19 mouse cellular contexts compared by ENCODE assay signal in genomic region chr6:65662050-65662449, GRCm38 (mm10). TPM values are rescaled to one million over a fixed set of nuclear protein-coding genes. Genes with fewer than 3 reads are reported as not detected.
A peak's percentile ranks its signal among the peaks of the same experiment; 100 is the strongest.
DNase-seq lines count a peak whose midpoint lies in the region; ATAC-seq and TF ChIP-seq lines count a peak whose summit lies in the region.
"Had no signal": no experiment of that assay in that cellular context is flagged by ENCODE, and none has a peak within 500 bp of the region (broad histone marks: within the 10 kb centered on the region; RNA-seq: fewer than 3 reads in every experiment).

No protein-coding gene starts in this region.

- H3K4me3 ChIP-seq in thymus, adult 2 months (ENCODE audit: control insufficient read depth, insufficient read depth, low read length) = no peak overlapping the region
- no peak overlapping the region for H3K4me3 ChIP-seq in hindbrain, embryonic 14.5 days (replicated peaks; ENCODE audit: low read length)
- H3K4me3 ChIP-seq: forebrain, embryonic 10.5 days; gastrocnemius, adult 2 months; hindbrain, embryonic 15.5 days; limb, embryonic 13.5 days; liver, embryonic 15.5 days; midbrain, embryonic 12.5 days had no signal

- H3K9ac ChIP-seq in hindbrain, embryonic 14.5 days = no peak overlapping the region
- H3K9ac ChIP-seq: hindbrain, embryonic 15.5 days; limb, embryonic 13.5 days; liver, embryonic 15.5 days; midbrain, embryonic 12.5 days had no signal

- H3K4me1 ChIP-seq in thymus, adult 2 months (replicated peaks; ENCODE audit: control insufficient read depth, insufficient read depth, low read length) = peaks cover 3% of the 10 kb centered on the region; the same call in 1 of the 2 replicates
- H3K4me1 ChIP-seq in hindbrain, embryonic 14.5 days (replicated peaks; ENCODE audit: control insufficient read depth, insufficient read depth, low read length) = no peaks in the 10 kb centered on the region
- H3K4me1 ChIP-seq: forebrain, embryonic 10.5 days; hindbrain, embryonic 15.5 days; limb, embryonic 13.5 days; liver, embryonic 15.5 days; midbrain, embryonic 12.5 days had no signal

- 0 out of 2 replicates have a peak, but pooled peaks cover 4% of the 10 kb centered on the region for H3K9me3 ChIP-seq in hindbrain, embryonic 14.5 days (ENCODE audit: control insufficient read depth, low read length)
- H3K9me3 ChIP-seq: forebrain, embryonic 10.5 days; hindbrain, embryonic 15.5 days; limb, embryonic 13.5 days; liver, embryonic 15.5 days; midbrain, embryonic 12.5 days had no signal

- no peak overlapping the region for H3K27ac ChIP-seq in thymus, adult 2 months (ENCODE audit: control insufficient read depth, insufficient read depth, low read length)
- H3K27ac ChIP-seq in hindbrain, embryonic 14.5 days = no peak overlapping the region
- H3K27ac ChIP-seq: forebrain, embryonic 10.5 days; gastrocnemius, adult 2 months; hindbrain, embryonic 15.5 days; limb, embryonic 13.5 days; liver, embryonic 15.5 days; midbrain, embryonic 12.5 days had no signal

- TF ChIP-seq POLR2A in thymus, adult 2 months (IDR thresholded peaks at IDR 0.05; ENCODE audit: control insufficient read depth, extremely low read depth, insufficient read depth, low read length, poor library complexity) = no peak

- no peaks in the 10 kb centered on the region for H3K36me3 ChIP-seq in thymus, adult 2 months (ENCODE audit: control insufficient read depth, insufficient read depth, low read length)
- no peaks in the 10 kb centered on the region for H3K36me3 ChIP-seq in hindbrain, embryonic 14.5 days (replicated peaks; ENCODE audit: control insufficient read depth, insufficient read depth)
- H3K36me3 ChIP-seq: forebrain, embryonic 10.5 days; hindbrain, embryonic 15.5 days; limb, embryonic 13.5 days; liver, embryonic 15.5 days; midbrain, embryonic 12.5 days had no signal

- 25% methylated on average over 2 of the region's 2 CpGs for WGBS in thymus, adult 2 months
- WGBS in hindbrain, embryonic 14.5 days = 65% methylated on average over 2 of the region's 2 CpGs

- no peak for ATAC-seq in hindbrain, embryonic 14.5 days (ENCODE audit: low FRiP score)

- no peak overlapping the region for H3K4me2 ChIP-seq in hindbrain, embryonic 14.5 days (replicated peaks)
- H3K4me2 ChIP-seq: hindbrain, embryonic 15.5 days; limb, embryonic 13.5 days; liver, embryonic 15.5 days; midbrain, embryonic 12.5 days had no signal

- H3K27me3 ChIP-seq in thymus, adult 2 months (ENCODE audit: control insufficient read depth, insufficient read depth, low read length) = no peaks in the 10 kb centered on the region
- no peaks in the 10 kb centered on the region for H3K27me3 ChIP-seq in hindbrain, embryonic 14.5 days (ENCODE audit: control insufficient read depth, insufficient read depth, low read length)
- H3K27me3 ChIP-seq: hindbrain, embryonic 15.5 days; limb, embryonic 13.5 days; liver, embryonic 15.5 days; midbrain, embryonic 12.5 days had no signal

- DNase-seq in spleen, postnatal 36 days (ENCODE audit: low spot score in 2 of 2) = peak; percentile 11
- no peak for DNase-seq in spleen, adult 18-20 months
- peak; percentile 69 for DNase-seq in induced T-regulatory cell, adult 2 months (ENCODE audit: low read depth)
- DNase-seq in thymus, adult 2 months = peak; percentile 33
- DNase-seq in hindbrain, embryonic 14.5 days (ENCODE audit: low spot score) = no peak
- no peak for DNase-seq in lung, postnatal 25 days (ENCODE audit: low spot score)
- DNase-seq in urinary bladder, adult 18-20 months (ENCODE audit: low spot score in 2 of 2) = no peak
- DNase-seq: adrenal gland, adult 2 months; cerebellum, postnatal 14 days; gastrocnemius, adult 2 months; kidney, adult 2 months; kidney, postnatal 25 days; lung, postnatal 10 days had no signal

- no peak for TF ChIP-seq CTCF in thymus, adult 2 months (IDR thresholded peaks at IDR 0.05; ENCODE audit: borderline replicate concordance, control insufficient read depth, extremely low read depth, insufficient read depth, low read length, poor library complexity)

RNA-seq across cellular contexts. Expression of gene Ndnf, which starts 9.3 kb away (rescaled TPM):
- 0.57 and 0.97 TPM in 2 replicates for polyA plus RNA-seq in thymus, adult 2 months (2012; rRNA removed)
- polyA plus RNA-seq in hindbrain, embryonic 14.5 days (2014; fragmentation: Nextera tagmentation; extraction: Ambion mirVana) = 18.8 and 22.5 TPM in 2 replicates
- polyA plus RNA-seq: C2C12 had no signal

Comparison
In these comparisons a context has a peak if more than half of its experiments do, and no peak if none do; other contexts are left out.
1. DNase-seq: peak in spleen, postnatal 36 days (2 of 2), induced T-regulatory cell, adult 2 months (single experiment) and thymus, adult 2 months (single experiment); none in spleen, adult 18-20 months (0 of 2), hindbrain, embryonic 14.5 days (single experiment), lung, postnatal 25 days (single experiment) and urinary bladder, adult 18-20 months (0 of 2).
2. RNA of gene Ndnf, which starts 9.3 kb away (polyA plus RNA-seq): 18.8 to 22.5 TPM in hindbrain, embryonic 14.5 days; 0.57 to 0.97 TPM in thymus, adult 2 months; every median in the first group is over 10 times any median in the second.